Mouse (Mus musculus) embryonic stem cell, embryonic (primary cell): ENCODE data around the gene Gm6657.

Experiments used
- CTCF ChIA-PET, 4 experiments: fragments of 300-600 bp in 2 of 4; fragments of 350-600 bp in 2 of 4; sonication (Branson Sonifier 250); formaldehyde crosslinking; loops; one replicate each; lab custom pipeline; 2022; ENCODE audit warnings: inconsistent platforms in 2 of 4; lab: Charles Lee
- POLR2A ChIA-PET, 4 experiments: fragments of 300-600 bp in 2 of 4; fragments of 350-600 bp in 2 of 4; sonication (Branson Sonifier 250); formaldehyde crosslinking; loops; one replicate each; lab custom pipeline; 2022; ENCODE audit warnings: antibody characterized with exemption in 4 of 4, inconsistent platforms in 1 of 4; lab: Charles Lee

The Gm6657 gene

GRCm38 (mm10) chr12:78228139-78228538 is 34.1 kb downstream of the Gm6657 start:
- CTCF ChIA-PET: no interaction called here
- POLR2A ChIA-PET: interaction anchor here in 2 of 4 experiments (0.6 to 1.7 kb wide), 5 partner anchors 12 to 529 kb away, joined by 3 to 4 read pairs (median 3); no protein-coding TSS in a partner anchor

DNA sequence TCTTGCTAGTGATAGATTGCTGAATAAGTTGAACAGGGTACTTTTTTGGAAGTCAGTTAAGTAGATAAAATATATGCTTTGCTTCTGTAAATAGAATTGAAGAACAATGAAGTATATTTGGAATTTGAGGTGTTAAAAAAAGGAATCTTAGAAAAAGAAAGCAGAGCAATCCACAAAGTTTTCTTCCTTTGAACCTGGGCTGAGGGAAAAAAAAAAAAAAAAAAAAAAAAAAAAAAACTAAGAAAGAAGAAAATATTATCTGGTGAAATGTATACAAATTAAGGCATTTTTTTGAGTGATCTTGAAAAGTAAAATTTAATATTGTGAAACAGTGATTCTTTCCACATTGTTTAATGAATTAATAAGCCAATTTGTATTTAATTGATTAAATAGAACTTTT is 38.5 kb downstream of the Gm6657 start:
- POLR2A ChIA-PET: interaction anchor here in 1 of 4 experiments (1.1 kb wide), 1 partner anchor 87 kb away, joined by 3 read pairs; no protein-coding TSS in a partner anchor
- CTCF ChIA-PET: no interaction called here

DNA sequence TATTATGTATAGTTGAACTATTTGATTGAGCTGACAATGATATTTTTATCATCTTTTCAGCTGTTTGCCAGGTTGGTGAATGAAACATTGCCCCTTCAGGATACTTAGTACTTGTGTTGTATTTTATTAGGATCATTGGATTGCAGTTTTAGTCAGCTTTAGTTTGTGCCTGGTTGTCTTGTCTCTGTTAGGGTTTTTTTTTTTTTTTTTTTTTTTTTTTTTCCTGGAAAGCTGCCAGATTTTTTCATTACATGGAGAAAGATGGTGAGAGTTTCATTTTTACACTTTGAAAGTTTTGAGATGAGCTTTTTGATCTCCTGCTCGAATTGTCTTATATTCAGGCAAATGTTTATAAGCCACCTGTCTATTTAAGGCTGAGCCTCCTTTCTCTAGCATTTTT is 54.3 kb downstream of the Gm6657 start:
- POLR2A ChIA-PET: interaction anchor here in 2 of 4 experiments (0.7 to 1.2 kb wide), 2 partner anchors 23 to 136 kb away, joined by 4 to 7 read pairs; partner anchors contain the start of gene Gphn (in 1 of the 2)
- CTCF ChIA-PET: interaction anchor here in 2 of 4 experiments (0.7 to 0.8 kb wide), 3 partner anchors 208 to 1617 kb away, joined by 3 to 16 read pairs (median 5); no protein-coding TSS in a partner anchor

GRCm38 (mm10) chr12:78249151-78249550 is 55.1 kb downstream of the Gm6657 start:
- CTCF ChIA-PET: interaction anchor here in 1 of 4 experiments (0.7 kb wide), 1 partner anchor 1616 kb away, joined by 3 read pairs; no protein-coding TSS in a partner anchor
- POLR2A ChIA-PET: interaction anchor here in 1 of 4 experiments (1.2 kb wide), 1 partner anchor 23 kb away, joined by 7 read pairs; the partner anchor contains the start of gene Gphn
